Mouse (Mus musculus) liver (tissue): Measurements from ENCODE around the gene Hmg20a.
A peak's percentile ranks its signal among the peaks of the same experiment; 100 is the strongest.
"Not testable (repeated sequence)": the region's sequence is repeated elsewhere in the genome, so short reads cannot be mapped to it uniquely, and the experiment has no call there.

ENCODE experiments used
- DNase-seq: peaks from one replicate; pipeline ENCODE4 v3.0.0-alpha.2; 2020; ENCODE audit warnings: mixed read lengths

The Hmg20a gene

GRCm38 (mm10) chr9:56417948-56418737, at the start of gene Hmg20a, which contains the start of gene Peak1:
Hmg20a (plus strand) TSS chr9:56418609.
Peak1 (minus strand) TSS chr9:56418067.
- peak; percentile 100 for DNase-seq

- no peak for DNase-seq
These were observed 49.6 kb upstream of the Hmg20a start for GRCm38 (mm10) chr9:56368814-56369213.

GRCm38 (mm10) chr9:56370710-56371109, 47.7 kb upstream of the Hmg20a start:
- DNase-seq, result no peak

DNA sequence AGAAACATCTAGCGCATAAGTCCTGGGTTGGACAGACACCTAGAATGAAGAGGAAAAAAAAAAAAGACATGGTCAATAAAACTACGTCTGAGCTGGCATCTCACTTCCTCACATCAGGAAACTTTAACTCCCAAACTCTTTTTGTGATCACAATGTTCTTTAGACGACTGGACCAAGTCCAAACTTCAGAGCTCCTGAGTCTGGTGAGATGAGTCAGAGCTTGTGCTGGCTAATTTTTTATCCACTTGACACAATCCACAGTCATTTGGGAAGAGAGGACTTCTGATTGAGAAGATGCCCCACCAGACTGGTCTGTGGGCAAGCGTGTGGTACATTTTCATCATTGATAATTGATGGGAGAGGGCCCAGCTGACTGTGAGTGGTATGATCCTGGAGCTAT, 44.0 kb upstream of the Hmg20a start:
- DNase-seq, result no peak

GRCm38 (mm10) chr9:56382786-56383185, 35.6 kb upstream of the Hmg20a start:
- DNase-seq, result no peak

- DNase-seq, result no peak
These were observed 25.6 kb upstream of the Hmg20a start for GRCm38 (mm10) chr9:56392857-56393256.

- no peak for DNase-seq
These were observed 22.1 kb upstream of the Hmg20a start for GRCm38 (mm10) chr9:56396306-56396705.

DNA sequence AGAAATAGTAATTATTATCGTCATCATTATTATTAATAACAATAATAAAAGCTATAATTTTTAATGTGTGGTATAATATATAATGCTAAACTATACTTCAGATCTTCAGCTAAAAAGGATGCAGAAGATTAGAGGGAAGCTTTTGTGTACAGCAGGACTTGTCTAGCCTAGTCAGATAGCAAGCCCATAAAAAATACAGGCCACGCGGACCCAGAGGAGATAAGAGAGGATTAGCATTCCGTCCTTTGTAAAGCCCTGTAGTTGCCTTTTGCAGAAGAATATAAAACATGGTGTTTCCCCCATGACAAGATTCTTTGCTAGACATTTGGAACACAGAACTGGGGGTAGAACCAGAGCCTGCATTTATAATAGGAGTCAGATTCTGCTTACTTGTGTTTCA, 13.8 kb upstream of the Hmg20a start:
- DNase-seq, result no peak

GRCm38 (mm10) chr9:56409928-56410327, 8.5 kb upstream of the Hmg20a start:
- DNase-seq, result no peak

GRCm38 (mm10) chr9:56412716-56413115, 5.7 kb upstream of the Hmg20a start:
- DNase-seq, result no peak

- DNase-seq, result no peak
These were observed 4.1 kb upstream of the Hmg20a start for GRCm38 (mm10) chr9:56414322-56414721.

DNA sequence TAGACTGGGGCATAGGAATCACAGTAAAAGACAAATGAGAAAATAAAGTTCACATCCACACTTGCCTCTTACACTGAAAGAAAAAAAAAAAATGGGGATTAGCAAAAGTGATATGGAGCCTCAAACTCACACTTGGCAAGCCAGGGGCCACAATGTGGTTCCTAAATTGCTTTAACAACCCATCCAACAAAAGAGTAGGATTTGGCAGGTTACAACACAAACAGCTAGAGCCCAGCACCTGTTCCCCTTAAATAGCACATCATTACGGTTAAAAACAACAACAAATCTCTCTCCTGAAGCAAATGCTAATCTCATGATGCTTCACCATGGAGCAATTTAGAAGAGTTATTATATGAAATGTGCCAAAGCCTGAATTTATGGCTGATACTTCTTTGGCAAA, 3.0 kb upstream of the Hmg20a start:
- no peak for DNase-seq

GRCm38 (mm10) chr9:56415935-56416607, 2.3 kb upstream of the Hmg20a start:
- no peak for DNase-seq

DNA sequence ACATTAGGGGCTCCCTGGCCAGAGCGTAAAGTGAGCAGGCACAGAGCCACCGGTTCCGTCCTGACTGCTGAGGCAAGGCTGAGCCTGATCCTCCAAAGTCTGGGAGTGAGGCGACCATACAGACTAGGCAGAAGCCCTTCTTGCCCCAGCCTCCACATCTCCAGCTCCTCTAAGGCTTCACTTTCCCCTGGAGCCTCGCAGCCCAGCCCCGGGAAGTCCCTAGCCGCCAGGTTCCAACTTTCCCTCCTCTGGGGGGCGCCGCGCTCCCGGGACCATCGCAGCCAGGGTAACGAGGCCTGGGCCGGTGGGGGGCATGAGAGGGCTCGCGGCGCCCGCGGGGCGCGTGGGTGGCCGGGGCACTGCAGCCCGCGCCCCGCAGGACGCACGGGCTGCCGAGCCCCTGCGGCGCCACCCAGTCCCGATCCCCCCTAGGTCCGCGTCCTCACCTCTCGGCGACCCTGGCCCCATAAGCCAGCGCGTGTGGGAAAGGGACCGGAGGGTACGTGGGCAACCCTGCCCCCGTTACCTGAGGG, 928 bp upstream of the Hmg20a start:
- peak; percentile 83 for DNase-seq

DNA sequence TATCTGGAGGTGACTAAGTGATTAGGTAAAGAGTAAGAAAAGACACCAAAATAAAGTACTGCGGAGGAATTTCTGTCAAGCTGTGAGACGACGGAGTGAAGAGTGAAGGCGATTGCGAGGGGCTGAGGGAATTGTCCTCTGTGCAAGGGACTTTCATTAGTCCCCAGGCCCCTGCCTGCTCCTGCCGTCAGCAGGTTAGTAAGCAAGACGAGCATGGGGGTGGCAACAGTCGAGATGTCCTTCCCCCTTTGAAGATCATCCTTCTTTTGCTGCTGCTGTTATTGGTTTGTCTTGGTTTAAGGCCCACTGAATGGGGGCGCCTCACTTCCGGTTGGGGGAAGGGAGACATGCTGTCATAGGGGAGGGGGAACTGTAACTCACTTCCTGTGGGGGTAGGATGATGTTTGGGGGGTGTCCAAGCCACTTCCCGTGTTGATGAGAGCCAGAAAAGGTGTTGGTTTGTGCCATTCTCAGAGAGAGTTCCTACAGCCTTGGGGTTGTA, 380 bp downstream of the Hmg20a start:
- peak; percentile 72 for DNase-seq

- no peak for DNase-seq
These were observed 1.8 kb downstream of the Hmg20a start for GRCm38 (mm10) chr9:56420236-56420635.

GRCm38 (mm10) chr9:56420892-56421601, 2.6 kb downstream of the Hmg20a start:
- DNase-seq, result no peak

- no peak for DNase-seq
These were observed 3.6 kb downstream of the Hmg20a start for GRCm38 (mm10) chr9:56421991-56422390.

DNA sequence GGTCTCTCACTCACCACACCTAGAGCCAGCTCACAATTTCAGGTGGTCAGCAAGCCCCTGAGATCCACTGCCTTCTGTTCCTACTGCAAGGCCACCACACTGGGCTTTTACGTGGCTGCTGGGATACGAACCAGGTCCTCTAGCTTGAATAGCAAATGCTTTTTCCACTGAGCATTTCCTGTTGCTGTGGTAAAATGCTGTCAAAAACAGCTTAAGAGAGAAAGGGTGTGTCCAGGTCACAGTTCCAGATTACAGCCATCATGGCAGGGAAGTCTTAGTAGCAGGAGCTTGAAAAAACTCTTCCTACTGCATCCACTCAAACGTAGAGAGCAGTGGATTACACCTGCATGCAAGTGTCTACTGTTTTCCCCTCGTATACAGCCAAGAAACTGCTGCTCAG, 6.5 kb downstream of the Hmg20a start:
- no peak for DNase-seq

DNA sequence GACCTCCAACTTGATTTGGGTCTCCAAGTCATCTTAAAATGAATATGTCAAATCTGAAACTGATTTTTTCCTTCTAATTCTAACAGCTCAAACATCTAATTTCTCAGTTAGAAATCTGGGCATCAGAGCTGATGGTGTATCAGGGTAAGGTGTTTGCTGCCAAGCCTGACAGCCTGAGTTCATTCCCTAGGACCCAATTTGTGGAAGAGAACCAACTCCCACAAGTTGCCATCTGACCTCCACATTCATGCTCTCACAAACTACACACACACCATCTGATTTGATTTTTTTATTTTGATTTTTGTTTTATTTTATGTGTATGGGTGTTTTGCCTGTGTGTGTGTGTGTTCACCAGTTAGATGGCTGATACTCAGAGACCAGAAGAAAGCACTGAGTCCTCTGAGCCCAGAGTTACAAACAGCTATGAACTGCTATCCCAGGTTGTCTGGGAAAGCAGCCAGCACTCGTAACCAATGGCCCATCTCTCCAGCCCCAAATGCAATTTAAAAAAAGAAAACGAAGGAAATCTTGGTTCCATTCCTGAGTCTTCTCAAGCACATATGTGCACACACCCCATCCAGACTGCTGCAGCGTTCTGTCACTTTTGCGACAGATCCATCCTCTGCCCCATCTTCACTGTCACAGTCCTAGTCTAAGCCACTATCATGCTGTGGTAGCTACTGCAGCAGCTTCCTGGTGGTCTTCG, 17.6 kb downstream of the Hmg20a start:
- no peak for DNase-seq

DNA sequence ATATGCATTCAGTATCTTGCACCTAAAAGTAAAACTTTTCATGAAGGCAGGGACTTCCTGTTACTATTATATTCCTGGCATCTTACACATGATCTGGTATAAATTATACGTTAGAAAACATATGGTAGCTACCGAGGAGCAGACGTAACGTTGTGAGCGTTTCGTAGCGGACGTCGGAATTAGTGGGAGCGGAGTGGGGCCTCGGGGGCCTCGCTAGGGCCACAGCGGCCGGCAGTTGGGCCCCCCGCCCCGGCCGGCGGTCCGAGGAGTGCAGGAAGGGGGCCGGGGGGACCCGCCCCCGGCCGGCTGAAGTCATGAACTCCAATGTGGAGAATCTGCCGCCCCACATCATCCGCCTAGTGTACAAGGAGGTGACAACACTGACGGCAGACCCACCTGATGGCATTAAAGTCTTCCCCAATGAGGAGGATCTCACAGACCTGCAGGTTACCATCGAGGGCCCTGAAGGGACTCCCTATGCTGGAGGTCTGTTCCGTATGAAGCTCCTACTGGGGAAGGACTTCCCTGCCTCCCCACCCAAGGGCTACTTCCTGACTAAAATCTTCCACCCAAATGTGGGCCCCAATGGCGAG, 19.0 kb downstream of the Hmg20a start:
- DNase-seq, result not testable (repeated sequence)

- no peak for DNase-seq
These were observed 21.3 kb downstream of the Hmg20a start for GRCm38 (mm10) chr9:56439699-56440098.
